Mouse (Mus musculus): ENCODE measurements around the gene Fes.

- TF ChIP-seq POLR2A (IDR thresholded peaks at IDR 0.05; ENCODE audit: extremely low read depth, insufficient read depth, low read length) (no peak), CTCF (IDR thresholded peaks at IDR 0.05; ENCODE audit: extremely low read depth, insufficient read depth, low read length) (no peak)
Observed at GRCm38 (mm10) chr7:80422759-80423480, 35.2 kb upstream of the Fes start.

All from cortical plate, adult 2 months (tissue).